Mouse (Mus musculus): Measurements from ENCODE around the gene Ferd3l.

The Ferd3l gene

DNA sequence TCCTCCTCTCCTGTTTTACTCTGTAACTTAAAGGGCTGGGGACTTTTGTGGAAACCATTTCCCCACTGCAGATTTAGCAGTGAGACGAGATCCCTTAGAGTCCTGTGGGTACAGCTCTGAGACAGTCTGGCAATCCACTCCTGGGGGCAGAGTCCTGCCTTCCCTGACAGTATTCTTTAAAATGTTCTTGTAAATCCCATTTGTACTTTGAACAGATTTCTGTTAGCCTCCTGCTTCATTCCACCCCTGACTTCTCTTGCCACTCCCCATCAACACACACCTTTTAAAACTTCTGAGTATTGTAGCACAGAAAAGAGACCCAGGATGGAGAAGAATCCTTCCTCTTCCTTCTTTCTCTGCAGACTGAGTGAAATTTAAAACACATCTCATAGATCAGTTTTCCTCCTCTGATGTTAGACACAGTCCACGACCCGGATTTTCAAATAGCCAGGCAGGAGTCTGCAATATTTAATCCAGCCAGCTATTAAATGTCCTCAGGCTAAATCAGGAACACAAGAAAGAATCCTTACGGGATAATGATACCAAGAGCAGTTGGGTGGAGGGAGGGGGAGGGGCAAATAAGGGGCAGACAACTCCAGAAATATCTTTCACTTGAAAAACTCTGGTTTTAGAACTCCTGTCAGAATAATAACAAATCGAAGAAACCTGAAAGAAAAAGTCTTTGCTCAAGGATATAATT is 37.6 kb downstream of the Ferd3l start:
- no peak for DNase-seq (ENCODE audit: low read depth, low spot score)

- DNase-seq (ENCODE audit: low read depth, low spot score), result peak; percentile 40
Measured at GRCm38 (mm10) chr12:33966490-33967415, 38.5 kb downstream of the Ferd3l start.

GRCm38 (mm10) chr12:33967514-33967913 is 39.3 kb downstream of the Ferd3l start:
- peak; percentile 31 for DNase-seq (ENCODE audit: low read depth, low spot score)

GRCm38 (mm10) chr12:33968041-33968897 is 40.0 kb downstream of the Ferd3l start:
- peak; percentile 23 for DNase-seq (ENCODE audit: low read depth, low spot score)

- no peak for DNase-seq (ENCODE audit: low read depth, low spot score)
Measured at GRCm38 (mm10) chr12:33968898-33969178, 40.6 kb downstream of the Ferd3l start.
